Mouse (Mus musculus) heart, postnatal 0 days (tissue): ENCODE data around the gene Tmc8. TPM values are rescaled to one million over a fixed set of nuclear protein-coding genes. Genes with fewer than 3 reads are reported as not detected.
A peak's percentile ranks its signal among the peaks of the same experiment; 100 is the strongest.
"Not testable (repeated sequence)": the region's sequence is repeated elsewhere in the genome, so short reads cannot be mapped to it uniquely, and the experiment has no call there.

Experiments
- ATAC-seq: fragments of 200-750 bp; cut with Nextera tagmentation; 2 replicates; pipeline ENCODE4 v1.8.0; 2017; ENCODE audit warnings: low read depth, moderate number of reproducible peaks, moderate library complexity; ENCODE audit not compliant: insufficient read depth
- DNase-seq: peaks from one replicate; pipeline ENCODE4 v3.0.0-alpha.2; 2016; ENCODE audit warnings: low spot score
- H3K27ac ChIP-seq: fragments of 300-500 bp; sonication (generic); 2 replicates; pipeline ENCODE4 v1.5.1; 2014; ENCODE audit warnings: low read depth, mild to moderate bottlenecking
- H3K27me3 ChIP-seq: fragments of 300-500 bp; sonication (generic); 2 replicates; pipeline ENCODE4 v1.6.1; 2014; ENCODE audit warnings: low read length, mixed read lengths; ENCODE audit not compliant: control insufficient read depth, insufficient read depth
- H3K36me3 ChIP-seq: fragments of 300-500 bp; sonication (generic); replicated peaks from 2 replicates; pipeline ENCODE4 v1.6.1; 2014; ENCODE audit warnings: low read length, mixed read lengths; ENCODE audit not compliant: control insufficient read depth, insufficient read depth
- H3K4me1 ChIP-seq: fragments of 300-500 bp; sonication (generic); 2 replicates; pipeline ENCODE4 v1.6.1; 2014; ENCODE audit warnings: antibody characterized with exemption; ENCODE audit not compliant: control insufficient read depth, insufficient read depth
- H3K4me2 ChIP-seq: fragments of 300-500 bp; sonication (generic); 2 replicates; pipeline ENCODE4 v1.6.1; 2014; ENCODE audit warnings: low read depth, mild to moderate bottlenecking, low read length, moderate library complexity
- H3K4me3 ChIP-seq: fragments of 300-500 bp; sonication (generic); 2 replicates; pipeline ENCODE4 v1.5.1; 2014; ENCODE audit warnings: low read depth, low read length
- H3K9ac ChIP-seq: fragments of 300-500 bp; sonication (generic); replicated peaks from 2 replicates; pipeline ENCODE4 v1.6.1; 2014; ENCODE audit warnings: low read depth, low read length, mixed read lengths
- H3K9me3 ChIP-seq: fragments of 300-500 bp; sonication (generic); replicated peaks from 2 replicates; pipeline ENCODE4 v1.6.1; 2016; ENCODE audit warnings: low read length; ENCODE audit not compliant: control insufficient read depth
- CTCF ChIP-seq: IDR thresholded peaks from 2 replicates; pipeline ENCODE4 v1.5.1; 2016; ENCODE audit warnings: antibody characterized with exemption, control low read depth, low read depth
- EP300 ChIP-seq: IDR thresholded peaks from 2 replicates; pipeline ENCODE4 v1.6.1; 2016; ENCODE audit warnings: antibody characterized with exemption, low read depth
- WGBS: fragments of 180-500 bp; shearing (Covaris S2); extraction: QIAGEN DNeasy Blood & Tissue Kit; methylation state at CpG from one replicate; pipeline ENCODE4 v1.1.7; 2014; 5-methylcytosine and 5-hydroxymethylcytosine counted together
- polyA plus RNA-seq: library from polyadenylated mRNA; unstranded; fragments of >200 nt; fragmentation: Nextera tagmentation; extraction: Ambion mirVana; gene quantifications from 2 replicates; pipeline ENCODE4 v1.2.1, GENCODE M21; 2015
- total RNA-seq: library from RNA; depleted of rRNA; stranded (reverse); fragments of >200 nt; gene quantifications from 2 replicates; pipeline ENCODE4 v1.2.3, GENCODE M21; 2014; ENCODE audit warnings: low replicate concordance

Gene Tmc8
- total and polyA plus RNA-seq, 2 experiments from 2014 or later = 2.3 to 8.7 TPM

GRCm38 (mm10) chr11:117832086-117832969 is 50.5 kb downstream of the Tmc8 start:
- no peaks in the 10 kb centered on the region for H3K36me3 ChIP-seq
- no peaks in the 10 kb centered on the region for H3K9me3 ChIP-seq
- peak overlapping the region; percentile 24; the same call in 1 of the 2 replicates for H3K4me3 ChIP-seq
- peak overlapping the region; percentile 54 for H3K4me2 ChIP-seq
- TF ChIP-seq CTCF = peak; percentile 55
- TF ChIP-seq EP300 = no peak
- DNase-seq (peak; percentile 61), ATAC-seq (no peak)
- WGBS = 32% methylated on average over 28 of the region's 28 CpGs
- peak overlapping the region; percentile 18; the same call in 1 of the 2 replicates for H3K27ac ChIP-seq
- peaks cover 40% of the 10 kb centered on the region for H3K4me1 ChIP-seq
- H3K27me3 ChIP-seq = no peaks in the 10 kb centered on the region
- no peak overlapping the region for H3K9ac ChIP-seq

DNA sequence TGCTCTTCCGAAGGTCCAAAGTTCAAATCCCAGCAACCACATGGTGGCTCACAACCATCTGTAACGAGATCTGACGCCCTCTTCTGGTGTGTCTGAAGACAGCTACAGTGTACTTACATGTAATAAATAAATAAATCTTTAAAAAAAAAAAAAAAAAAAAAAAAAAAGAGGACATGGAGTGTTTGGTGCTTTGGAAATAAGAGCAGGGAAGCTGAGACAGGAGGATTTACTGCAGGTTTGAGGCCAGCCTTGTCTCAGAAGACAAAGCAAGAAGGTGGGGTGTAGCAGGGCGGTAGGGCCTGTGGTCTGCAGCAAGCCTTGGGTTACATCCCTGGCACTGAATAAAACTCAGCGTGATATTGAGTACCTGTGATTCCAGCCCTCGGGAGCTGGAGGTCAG is 51.6 kb downstream of the Tmc8 start:
- not testable (repeated sequence) for H3K27ac ChIP-seq, H3K9ac ChIP-seq, DNase-seq, H3K27me3 ChIP-seq, H3K4me3 ChIP-seq, H3K36me3 ChIP-seq, ATAC-seq, H3K4me2 ChIP-seq, H3K9me3 ChIP-seq
- WGBS = 93% methylated on average over 4 of the region's 6 CpGs
- peaks cover 36% of the 10 kb centered on the region for H3K4me1 ChIP-seq

- Histone ChIP-seq H3K4me1 (peaks cover 36% of the 10 kb centered on the region), H3K36me3 (no peaks in the 10 kb centered on the region), H3K4me3 (no peak overlapping the region), H3K27me3 (no peaks in the 10 kb centered on the region), H3K9me3 (no peaks in the 10 kb centered on the region), H3K4me2 (no peak overlapping the region), H3K27ac (no peak overlapping the region), H3K9ac (no peak overlapping the region)
- 90% methylated on average over 8 of the region's 8 CpGs for WGBS
- DNase-seq = no peak
- no peak for TF ChIP-seq CTCF
- no peak for TF ChIP-seq EP300
- ATAC-seq = no peak
Observed at GRCm38 (mm10) chr11:117834086-117834485, 52.2 kb downstream of the Tmc8 start.

DNA sequence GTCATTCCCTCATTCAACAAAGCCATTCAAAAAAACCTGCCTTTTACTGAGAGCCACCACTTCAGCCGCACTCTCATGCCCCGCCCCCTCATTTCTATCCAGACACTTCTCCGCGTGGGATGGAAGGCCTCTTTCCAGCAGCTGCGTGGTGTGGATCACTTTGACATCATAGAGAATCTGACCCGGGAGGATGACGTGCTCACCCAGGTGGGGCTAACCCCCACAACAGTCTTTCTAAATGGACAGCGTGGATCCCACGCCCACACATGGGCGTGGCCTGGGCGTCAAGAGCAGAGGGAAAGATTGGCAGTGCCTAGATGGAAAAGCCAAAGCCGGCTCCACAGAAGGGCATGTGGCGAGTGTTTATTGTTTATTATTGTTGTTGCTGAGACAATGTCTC is 54.4 kb downstream of the Tmc8 start:
- ATAC-seq (peak; percentile 25; the same call in 1 of the 2 replicates), DNase-seq (no peak)
- Histone ChIP-seq H3K4me1 (peaks cover 17% of the 10 kb centered on the region), H3K27ac (no peak overlapping the region), H3K36me3 (no peaks in the 10 kb centered on the region), H3K4me2 (peak overlapping the region; percentile 36; the same call in 1 of the 2 replicates), H3K9ac (no peak overlapping the region), H3K27me3 (no peaks in the 10 kb centered on the region), H3K9me3 (no peaks in the 10 kb centered on the region), H3K4me3 (no peak overlapping the region)
- 20% methylated on average over 13 of the region's 13 CpGs for WGBS
- TF ChIP-seq EP300 (no peak), CTCF (no peak)

GRCm38 (mm10) chr11:117838572-117838971 is 56.7 kb downstream of the Tmc8 start:
- H3K9ac ChIP-seq = no peak overlapping the region
- H3K9me3 ChIP-seq = no peaks in the 10 kb centered on the region
- H3K27ac ChIP-seq = peak overlapping the region; percentile 66
- no peak for TF ChIP-seq EP300
- no peak for TF ChIP-seq CTCF
- DNase-seq (peak; percentile 73), ATAC-seq (peak; percentile 87)
- H3K36me3 ChIP-seq = no peaks in the 10 kb centered on the region
- H3K4me2 ChIP-seq = no peak overlapping the region
- no peaks in the 10 kb centered on the region for H3K27me3 ChIP-seq
- H3K4me3 ChIP-seq = no peak overlapping the region
- peaks cover 12% of the 10 kb centered on the region for H3K4me1 ChIP-seq
- 38% methylated on average over 2 of the region's 2 CpGs for WGBS
